Mouse (Mus musculus): ENCODE data around the gene Rrp15.

The Rrp15 gene

DNA sequence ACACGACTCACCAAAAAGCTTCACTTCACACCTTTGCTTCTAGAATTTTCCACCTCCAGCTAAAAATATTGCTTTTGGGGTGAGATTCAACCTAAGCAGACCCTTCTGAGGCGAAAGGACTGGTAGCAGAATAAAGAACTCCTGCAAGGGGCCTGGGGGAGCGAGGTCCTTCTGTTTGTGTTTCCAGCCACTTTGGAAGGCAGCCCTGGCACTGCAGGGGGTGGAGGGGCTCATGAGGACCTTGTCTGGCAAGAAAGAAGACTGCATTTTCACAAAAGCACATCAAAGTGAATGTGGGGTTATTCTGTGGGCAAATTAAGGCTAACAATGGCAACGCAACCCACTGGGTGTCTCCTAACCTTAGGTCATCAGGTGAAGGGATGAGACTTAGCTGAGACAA, 76.0 kb downstream of the Rrp15 start:
- no peak for DNase-seq (ENCODE audit: low spot score)

All from testis, postnatal 14 days (tissue).